Mouse (Mus musculus): ENCODE measurements around the gene Srrd.

GRCm38 (mm10) chr5:112299399-112299798, 43.4 kb downstream of the Srrd start:
- no peak for TF ChIP-seq CTCF (IDR thresholded peaks at IDR 0.05; ENCODE audit: low read depth)
- no peak for TF ChIP-seq EP300 (IDR thresholded peaks at IDR 0.05; ENCODE audit: low read depth)

All from liver, postnatal 0 days (tissue).